Mouse (Mus musculus): ENCODE data around the gene Tmem131l.

DNA sequence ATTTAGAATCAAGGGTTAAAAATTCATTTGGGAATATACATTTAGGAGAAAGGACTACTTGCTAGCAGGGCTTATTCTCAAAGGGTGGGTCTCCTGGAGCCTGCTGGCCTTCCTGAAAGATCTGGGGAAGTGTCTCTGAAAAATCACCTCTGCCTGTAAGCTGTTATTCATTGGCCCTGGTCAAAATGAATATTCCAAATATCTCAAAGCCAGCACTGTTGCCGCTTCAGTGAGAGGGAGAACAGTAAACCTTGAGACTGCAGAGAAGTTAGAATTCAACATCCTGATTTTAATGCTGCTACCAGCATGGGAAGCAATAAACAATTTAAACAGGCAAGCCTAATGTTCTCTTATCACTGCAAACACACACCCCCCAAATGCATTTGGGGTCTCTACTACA is 1.8 kb downstream of the Tmem131l start:
- TF ChIP-seq HCFC1 (IDR thresholded peaks at IDR 0.05; ENCODE audit: borderline replicate concordance, insufficient read depth, low read length) (no peak), ZNF384 (IDR thresholded peaks at IDR 0.05; ENCODE audit: low read depth, low read length) (no peak)

Measured in ES-E14 (cell line).